Comparison of ENCODE assay signal across 21 mouse cellular contexts in the genomic region with DNA sequence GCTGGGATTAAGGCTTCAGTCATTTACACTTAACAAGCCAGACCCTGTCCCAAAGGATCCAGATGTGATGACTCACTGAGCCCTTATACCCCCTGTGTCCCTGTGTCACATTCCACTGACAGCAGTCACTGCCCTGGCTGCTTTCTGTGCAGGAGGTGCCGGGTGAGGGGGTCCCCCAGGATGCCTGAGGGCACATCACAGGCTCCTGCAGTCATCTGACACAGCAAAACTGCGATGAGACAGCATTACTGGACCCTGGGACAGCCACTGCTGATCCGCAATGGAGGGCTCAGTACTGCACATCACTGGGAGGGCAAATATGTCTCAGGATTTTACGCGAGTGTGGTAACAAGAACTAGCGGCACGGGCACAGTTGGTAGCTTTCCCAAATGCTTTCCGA. TPM values are rescaled to one million over a fixed set of nuclear protein-coding genes. Genes with fewer than 3 reads are reported as not detected.
A peak's percentile ranks its signal among the peaks of the same experiment; 100 is the strongest.
DNase-seq lines count a peak whose midpoint lies in the region; TF ChIP-seq lines count a peak whose summit lies in the region.
"Had no signal": no experiment of that assay in that cellular context is flagged by ENCODE, and none has a peak within 500 bp of the region (broad histone marks: within the 10 kb centered on the region; RNA-seq: fewer than 3 reads in every experiment).

No protein-coding gene starts in this region.

- TF ChIP-seq POLR2A in bone marrow macrophage, adult 2 months (IDR thresholded peaks at IDR 0.05; ENCODE audit: borderline replicate concordance, low read depth, low read length): no peak

- peak overlapping the region; percentile 56 for H3K27ac ChIP-seq in bone marrow macrophage, adult 2 months (ENCODE audit: insufficient read depth, low read depth, low read length)
- H3K27ac ChIP-seq: embryonic facial prominence, embryonic 12.5 days; forebrain, embryonic 12.5 days; hindbrain, embryonic 13.5 days; hindbrain, postnatal 0 days had no signal

- peaks cover 29% of the 10 kb centered on the region for H3K4me1 ChIP-seq in bone marrow macrophage, adult 2 months (ENCODE audit: control insufficient read depth, insufficient read depth, low read length)

- peak; percentile 18 to 45 for DNase-seq in adrenal gland, adult (ENCODE audit: inconsistent age in 2 of 2, low spot score in 1 of 2)
- DNase-seq in adrenal gland, postnatal 25 days: no peak
- DNase-seq in retina, postnatal 1 day: peak; percentile 32
- DNase-seq in retina, embryonic 14.5 days (ENCODE audit: low spot score): no peak
- DNase-seq in left cerebral cortex, adult 8-10 months (ENCODE audit: low spot score in 2 of 2): no peak
- no peak for DNase-seq in ovary, adult 18-20 months (ENCODE audit: low spot score)
- DNase-seq: adrenal gland, adult 2 months; adrenal gland, postnatal 36 days; cerebellum, adult 11 months; cerebellum, adult 8-10 months; cerebellum, postnatal 14 days; embryo, embryonic 11 days; forebrain, postnatal 0 days; gastrocnemius, postnatal 14 days; heart, postnatal 10 days had no signal

- H3K4me3 ChIP-seq in bone marrow macrophage, adult 2 months (ENCODE audit: insufficient read depth, low read length): no peak overlapping the region
- H3K4me3 ChIP-seq: embryonic facial prominence, embryonic 12.5 days; forebrain, embryonic 12.5 days; hindbrain, embryonic 13.5 days had no signal

- no peak for TF ChIP-seq CTCF in bone marrow macrophage, adult 2 months (IDR thresholded peaks at IDR 0.05; ENCODE audit: low read depth, low read length)

RNA-seq across cellular contexts. Expression of a gene that starts 10.2 kb away (rescaled TPM):
- total RNA-seq in adrenal gland, postnatal 25 days (2021): 1,988 and 2,596 TPM in 2 replicates
- 101 and 120 TPM in 2 replicates for polyA plus RNA-seq in bone marrow macrophage, adult 2 months (2012; ENCODE audit: insufficient read depth, insufficient read length, missing spikeins)
- total RNA-seq in left cerebral cortex, adult 8-10 months (2022): 10 to 100 TPM; 28.6 to 34.9 (median 30.0) TPM

RNA-seq across cellular contexts. Expression of a gene that starts 38.1 kb away (rescaled TPM):
- total RNA-seq in adrenal gland, postnatal 25 days (2021): not detected in 2 replicates
- polyA plus RNA-seq in bone marrow macrophage, adult 2 months (2012; ENCODE audit: insufficient read depth, insufficient read length, missing spikeins): not detected in 2 replicates
- under 1 TPM in 2 of 4 experiments, not detected in 2; 0.39 to 0.51 TPM for total RNA-seq in left cerebral cortex, adult 8-10 months (2022)
- total RNA-seq: gastrocnemius, postnatal 14 days; heart, adult 8-10 months; heart, postnatal 10 days; hindbrain, postnatal 0 days had no signal

RNA-seq across cellular contexts. Expression of a gene that starts 38.9 kb away (rescaled TPM):
- 1,462 and 1,631 TPM in 2 replicates for total RNA-seq in adrenal gland, postnatal 25 days (2021)
- 808 and 810 TPM in 2 replicates for polyA plus RNA-seq in bone marrow macrophage, adult 2 months (2012; ENCODE audit: insufficient read depth, insufficient read length, missing spikeins)
- 100 to 1,000 TPM; 799 to 904 (median 900) TPM for total RNA-seq in left cerebral cortex, adult 8-10 months (2022)

Comparison
In these comparisons a context has a peak if more than half of its experiments do, and no peak if none do; other contexts are left out.
1. DNase-seq: peak in adrenal gland, adult (2 of 2) and retina, postnatal 1 day (single experiment); none in adrenal gland, postnatal 25 days (single experiment), retina, embryonic 14.5 days (single experiment), left cerebral cortex, adult 8-10 months (0 of 2) and ovary, adult 18-20 months (single experiment).
2. RNA of a gene that starts 10.2 kb away (total RNA-seq): 1,988 to 2,596 TPM in adrenal gland, postnatal 25 days; 28.6 to 34.9 TPM in left cerebral cortex, adult 8-10 months; every median in the first group is over 10 times any median in the second.